Mouse (Mus musculus) testis, adult 2 months (tissue): ENCODE data around the gene Grm1. TPM values are rescaled to one million over a fixed set of nuclear protein-coding genes. Genes with fewer than 3 reads are reported as not detected.

Experiments
- H3K27ac ChIP-seq: fragments of 200-500 bp; 2 replicates; pipeline ENCODE4 v1.5.1; 2012; ENCODE audit warnings: low read depth, low read length; ENCODE audit not compliant: control insufficient read depth, insufficient read depth
- H3K27me3 ChIP-seq: fragments of 200-500 bp; 2 replicates; pipeline ENCODE4 v1.6.1; 2012; ENCODE audit warnings: mild to moderate bottlenecking, low read length, moderate library complexity; ENCODE audit not compliant: control insufficient read depth, insufficient read depth
- H3K36me3 ChIP-seq: fragments of 200-500 bp; 2 replicates; pipeline ENCODE4 v1.6.1; 2012; ENCODE audit warnings: mild to moderate bottlenecking, low read length; ENCODE audit not compliant: control insufficient read depth, insufficient read depth
- H3K4me1 ChIP-seq: fragments of 200-500 bp; 2 replicates; pipeline ENCODE4 v1.6.1; 2012; ENCODE audit warnings: low read length; ENCODE audit not compliant: control insufficient read depth, insufficient read depth
- H3K4me3 ChIP-seq: fragments of 200-500 bp; 2 replicates; pipeline ENCODE4 v1.5.1; 2012; ENCODE audit warnings: low read depth, mild to moderate bottlenecking, low read length, moderate library complexity, mixed read lengths; ENCODE audit not compliant: control insufficient read depth
- CTCF ChIP-seq: fragments of 200-500 bp; IDR thresholded peaks from 2 replicates; pipeline ENCODE4 v1.5.1; 2012; ENCODE audit warnings: low read depth, mild to moderate bottlenecking, inconsistent platforms, low read length, moderate library complexity; ENCODE audit not compliant: control insufficient read depth, insufficient read depth, insufficient replicate concordance
- POLR2A ChIP-seq: fragments of 200-500 bp; IDR thresholded peaks from 2 replicates; pipeline ENCODE4 v1.6.1; 2012; ENCODE audit warnings: low read depth, mild to moderate bottlenecking, inconsistent platforms, low read length, moderate library complexity; ENCODE audit not compliant: control insufficient read depth
- polyA plus RNA-seq: library from polyadenylated mRNA; depleted of rRNA; stranded (reverse); fragments of >200 nt; gene quantifications from 2 replicates; pipeline ENCODE4 v1.2.3, GENCODE M21; 2012

Gene Grm1
- polyA plus RNA-seq, 1 experiment = 14.4 TPM

GRCm38 (mm10) chr10:10741314-10741713 is 340.8 kb downstream of the Grm1 start:
- Histone ChIP-seq H3K4me1 (no peaks in the 10 kb centered on the region), H3K4me3 (no peak overlapping the region), H3K27me3 (no peaks in the 10 kb centered on the region), H3K36me3 (no peaks in the 10 kb centered on the region), H3K27ac (no peak overlapping the region)
- TF ChIP-seq CTCF = no peak
- no peak for TF ChIP-seq POLR2A

DNA sequence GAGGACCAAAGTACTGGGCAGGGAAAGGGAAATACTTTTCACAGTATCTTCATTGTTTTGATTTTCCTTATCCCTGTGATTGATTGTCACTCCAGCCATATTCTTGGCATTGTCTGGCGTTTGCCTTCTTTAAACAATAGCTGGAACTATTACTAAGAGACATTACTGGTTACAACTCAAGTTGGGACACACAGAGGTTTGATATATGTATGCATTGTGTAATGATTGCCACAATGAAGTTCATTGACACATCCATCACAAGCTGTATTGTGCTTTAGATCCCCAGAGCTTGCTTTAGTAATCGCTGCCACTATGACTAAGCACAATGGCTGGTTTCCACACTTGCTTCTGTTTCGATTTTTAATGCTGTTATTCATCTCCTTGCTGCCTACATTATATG is 341.4 kb downstream of the Grm1 start:
- H3K4me3 ChIP-seq = no peak overlapping the region
- no peaks in the 10 kb centered on the region for H3K4me1 ChIP-seq
- no peaks in the 10 kb centered on the region for H3K36me3 ChIP-seq
- TF ChIP-seq CTCF = no peak
- no peak for TF ChIP-seq POLR2A
- no peaks in the 10 kb centered on the region for H3K27me3 ChIP-seq
- H3K27ac ChIP-seq = no peak overlapping the region

DNA sequence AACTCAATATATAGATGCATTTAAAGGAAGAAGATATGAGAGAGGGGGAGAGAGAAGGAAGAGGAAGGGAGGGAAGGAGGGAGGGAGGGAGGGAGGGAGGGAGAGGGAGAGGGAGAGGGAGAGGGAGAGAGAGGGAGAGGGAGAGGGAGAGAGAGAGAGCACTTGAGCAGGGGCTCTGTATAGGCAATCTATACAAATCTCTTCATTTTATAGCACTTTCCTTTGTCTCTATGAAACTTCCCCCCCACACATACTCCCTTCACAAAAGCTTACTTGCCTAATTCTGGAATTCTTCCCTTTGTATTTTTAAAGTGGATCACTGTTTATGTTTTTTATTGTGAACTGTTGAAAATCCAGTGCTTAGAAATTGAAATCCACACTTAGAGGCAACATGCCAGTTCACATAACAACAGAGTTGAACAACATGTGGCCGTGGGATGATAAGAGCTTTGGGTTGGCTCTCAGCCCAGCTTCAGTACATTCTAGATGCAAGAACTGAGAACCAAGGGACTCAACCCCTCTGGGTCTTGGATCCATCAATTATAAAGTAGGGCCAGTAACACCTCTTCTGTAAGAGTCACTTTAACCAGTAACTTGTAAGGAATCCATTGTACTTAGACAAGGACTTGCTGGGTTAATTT is 345.0 kb downstream of the Grm1 start:
- Histone ChIP-seq H3K4me3 (no peak overlapping the region), H3K27ac (no peak overlapping the region), H3K36me3 (no peaks in the 10 kb centered on the region), H3K27me3 (no peaks in the 10 kb centered on the region), H3K4me1 (no peaks in the 10 kb centered on the region)
- TF ChIP-seq POLR2A (no peak), CTCF (no peak)

GRCm38 (mm10) chr10:10734561-10734960 is 347.6 kb downstream of the Grm1 start:
- H3K4me3 ChIP-seq = no peak overlapping the region
- H3K4me1 ChIP-seq = no peaks in the 10 kb centered on the region
- no peaks in the 10 kb centered on the region for H3K36me3 ChIP-seq
- no peak overlapping the region for H3K27ac ChIP-seq
- TF ChIP-seq POLR2A = no peak
- no peak for TF ChIP-seq CTCF
- no peaks in the 10 kb centered on the region for H3K27me3 ChIP-seq

DNA sequence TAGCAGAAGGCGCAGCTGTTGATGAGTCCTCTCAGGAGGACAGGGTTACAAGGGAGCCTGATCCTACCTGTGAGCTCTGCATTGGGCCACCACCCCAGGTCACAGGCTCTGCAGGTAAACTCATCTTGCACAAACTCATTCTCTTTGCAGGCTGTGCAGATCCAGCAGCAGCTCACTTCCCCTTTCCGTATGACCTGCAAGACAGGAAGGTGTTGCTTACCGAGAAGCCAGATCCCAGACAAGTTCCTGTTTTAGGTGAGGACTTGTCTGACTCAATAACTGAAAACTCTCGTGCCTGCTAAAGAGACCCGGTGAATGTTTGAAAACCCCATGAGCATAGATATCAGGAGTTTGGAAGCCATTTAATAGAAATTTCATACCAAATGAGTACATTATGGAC is 349.1 kb downstream of the Grm1 start:
- Histone ChIP-seq H3K27me3 (no peaks in the 10 kb centered on the region), H3K4me3 (no peak overlapping the region), H3K36me3 (no peaks in the 10 kb centered on the region), H3K27ac (no peak overlapping the region), H3K4me1 (no peaks in the 10 kb centered on the region)
- TF ChIP-seq CTCF (no peak), POLR2A (no peak)

DNA sequence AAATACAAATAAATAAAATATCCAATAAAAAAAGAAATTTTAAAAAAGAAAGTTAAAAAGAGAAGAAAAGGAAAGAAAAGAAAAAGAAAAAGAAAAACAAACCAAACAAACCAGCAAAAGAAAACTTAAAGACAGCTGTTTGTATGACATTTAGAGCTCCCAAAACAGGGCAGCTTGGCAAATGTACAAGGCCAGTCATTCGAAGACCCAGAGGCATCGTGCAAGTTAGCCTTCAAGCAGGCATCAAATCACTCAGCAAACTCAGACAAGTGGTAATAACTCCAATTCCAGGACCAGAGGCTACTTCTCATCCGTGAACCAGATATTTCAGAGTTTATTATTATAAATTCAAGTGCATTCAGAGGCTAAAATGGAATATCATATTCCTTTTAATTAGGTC is 355.7 kb downstream of the Grm1 start:
- Histone ChIP-seq H3K4me3 (no peak overlapping the region), H3K36me3 (no peaks in the 10 kb centered on the region), H3K4me1 (no peaks in the 10 kb centered on the region), H3K27ac (no peak overlapping the region), H3K27me3 (no peaks in the 10 kb centered on the region)
- TF ChIP-seq CTCF = no peak
- no peak for TF ChIP-seq POLR2A

DNA sequence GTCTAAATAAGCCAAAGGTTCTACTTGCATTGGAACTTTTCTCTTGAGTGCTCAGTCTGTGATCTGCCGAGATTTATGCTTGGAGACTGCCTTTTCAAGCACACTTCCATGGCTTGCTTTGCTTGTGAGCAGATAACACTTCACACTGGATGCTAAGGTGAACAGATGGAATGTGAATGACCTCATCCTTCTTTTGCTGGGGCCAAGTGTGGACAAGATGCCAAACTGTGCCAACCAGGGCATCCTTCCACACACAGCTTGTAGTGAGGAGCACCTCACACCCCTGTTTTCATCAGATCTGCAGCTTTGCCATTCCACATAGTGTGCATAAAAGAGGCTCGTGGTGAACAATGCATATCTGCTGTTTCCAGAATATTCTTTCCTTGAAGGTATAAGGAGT is 371.3 kb downstream of the Grm1 start:
- Histone ChIP-seq H3K27me3 (no peaks in the 10 kb centered on the region), H3K36me3 (no peaks in the 10 kb centered on the region), H3K4me1 (no peaks in the 10 kb centered on the region), H3K4me3 (no peak overlapping the region), H3K27ac (no peak overlapping the region)
- TF ChIP-seq POLR2A (no peak), CTCF (no peak)

DNA sequence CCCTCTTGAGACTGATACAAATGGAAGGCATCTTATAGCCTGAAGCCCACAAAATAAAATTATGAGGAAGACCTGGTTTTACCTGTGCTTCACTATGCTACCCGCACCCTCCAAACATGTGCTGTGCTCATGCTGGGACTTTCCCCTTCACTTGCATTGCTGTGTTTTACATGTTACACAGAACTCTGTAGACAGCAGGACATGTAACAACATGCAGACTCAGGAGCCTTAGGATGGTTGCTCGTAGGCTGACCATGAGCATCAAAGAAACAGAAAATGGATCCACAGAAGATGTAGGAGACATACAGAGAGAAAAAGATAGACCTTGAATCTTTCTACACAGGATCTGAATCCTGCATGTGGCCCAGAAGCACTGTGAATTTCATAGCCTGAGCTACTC is 371.8 kb downstream of the Grm1 start:
- no peak overlapping the region for H3K27ac ChIP-seq

More for the DNA sequence above, 371.8 kb downstream of the Grm1 start:
- no peaks in the 10 kb centered on the region for H3K27me3 ChIP-seq
- no peak for TF ChIP-seq CTCF
- no peak for TF ChIP-seq POLR2A
- H3K36me3 ChIP-seq = no peaks in the 10 kb centered on the region
- H3K4me3 ChIP-seq = no peak overlapping the region
- no peaks in the 10 kb centered on the region for H3K4me1 ChIP-seq
